Mouse (Mus musculus) thymus, postnatal 4 days (tissue): Measurements from ENCODE around the gene Snd1.

Experiments
- DNase-seq: peaks from one replicate; pipeline ENCODE4 v3.0.0; 2021

Gene Snd1

DNA sequence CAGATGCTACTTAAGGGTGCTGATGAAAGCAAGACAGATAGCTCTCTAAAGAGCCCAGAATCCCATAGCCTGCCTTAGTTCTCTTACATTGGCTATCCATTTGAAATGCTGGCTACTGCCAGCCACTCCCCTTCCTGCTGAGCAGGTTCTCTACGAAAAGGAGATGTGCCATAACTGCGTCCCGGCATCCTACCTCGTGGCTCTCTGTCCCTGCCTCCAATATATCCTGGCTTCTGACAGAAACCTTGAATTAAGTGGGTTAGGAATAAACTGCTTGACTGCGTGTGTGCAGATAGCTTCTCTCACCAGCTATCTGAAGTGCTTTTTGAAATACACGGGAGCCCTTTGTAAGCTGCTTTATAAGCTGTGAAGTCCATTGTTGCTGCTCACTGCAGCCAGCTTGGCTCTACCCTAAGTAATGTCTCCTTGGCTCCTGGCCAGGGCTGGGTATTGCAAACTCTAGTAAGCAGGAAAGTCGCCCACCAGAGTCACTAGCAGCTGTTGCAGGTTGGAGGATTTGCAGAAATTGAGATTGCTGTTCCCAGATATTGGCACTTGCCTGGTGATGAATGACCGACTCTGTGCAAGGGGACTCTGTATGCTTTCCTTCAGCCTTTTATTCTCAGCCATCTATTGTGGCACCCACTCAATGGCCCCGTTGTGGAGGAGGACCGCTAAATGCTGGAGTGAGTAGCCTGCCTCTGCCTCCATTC is 281.5 kb downstream of the Snd1 start:
- no peak for DNase-seq

DNA sequence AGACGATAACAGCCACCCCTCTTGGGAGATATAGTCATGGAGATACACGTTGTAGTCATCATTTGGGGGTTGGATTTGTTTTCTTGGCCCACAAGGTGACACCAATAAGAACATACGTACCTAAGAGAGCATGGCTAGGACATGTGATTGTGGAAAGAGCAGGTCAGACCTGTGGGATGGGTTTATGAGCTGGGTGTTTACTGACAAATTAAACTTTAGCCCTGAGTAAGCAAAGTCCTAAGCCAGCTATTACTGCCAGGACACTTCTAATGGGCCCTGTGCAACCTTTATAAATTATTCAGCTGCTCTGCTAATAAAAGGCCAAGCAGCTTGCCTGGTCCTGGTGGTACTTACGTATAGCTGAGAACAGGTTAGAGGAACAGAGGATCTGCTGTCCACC is 283.4 kb downstream of the Snd1 start:
- DNase-seq = no peak

DNA sequence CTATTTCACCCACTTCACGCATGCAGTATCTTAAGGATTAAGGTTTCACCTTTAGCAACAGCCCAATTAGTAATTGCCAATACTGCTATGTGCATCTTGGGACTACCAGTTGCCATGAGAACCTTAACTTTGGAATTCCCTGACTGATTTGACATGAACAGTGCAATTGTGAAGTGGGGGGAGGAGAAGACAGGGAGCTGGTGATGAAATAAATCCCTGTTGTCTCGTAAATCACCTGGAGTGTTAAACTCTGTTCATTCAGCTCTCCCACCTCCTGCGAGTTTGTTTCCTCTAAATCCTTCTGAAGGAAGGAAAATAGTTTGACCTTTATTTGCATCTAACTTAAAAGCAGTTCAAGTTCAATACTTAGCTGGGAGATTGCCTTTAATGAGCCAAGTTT is 286.8 kb downstream of the Snd1 start:
- no peak for DNase-seq

DNA sequence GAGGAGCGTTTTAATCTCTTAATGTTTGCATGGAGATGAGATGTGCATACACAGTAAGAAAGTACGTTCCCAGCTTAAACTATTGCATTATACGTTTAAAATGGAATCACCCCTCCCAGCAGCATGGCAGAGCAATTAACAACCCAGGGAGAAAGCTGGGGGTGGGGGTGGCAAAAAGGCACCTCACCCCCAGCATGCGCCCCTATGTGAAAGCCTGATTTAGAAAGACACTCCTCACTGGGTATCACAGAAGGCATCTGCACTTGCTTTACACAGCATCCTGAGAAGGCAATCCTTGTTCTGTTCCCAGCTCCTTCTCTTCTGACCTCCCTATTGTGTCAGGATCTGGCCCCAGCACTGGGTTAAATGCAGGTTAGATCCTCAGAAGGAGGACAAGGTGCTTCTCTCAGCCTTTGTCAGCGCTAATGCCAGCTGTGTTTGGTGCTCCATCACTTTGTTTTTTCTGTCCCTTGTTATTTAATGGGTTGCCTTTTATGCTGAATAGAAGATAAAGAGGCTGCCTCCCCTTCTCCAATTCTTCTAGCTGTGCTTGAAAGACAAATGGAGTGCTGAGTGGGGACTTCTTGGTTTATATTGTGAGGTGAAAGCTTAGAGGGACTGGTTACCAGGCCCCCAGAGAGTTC is 287.3 kb downstream of the Snd1 start:
- DNase-seq = no peak

DNA sequence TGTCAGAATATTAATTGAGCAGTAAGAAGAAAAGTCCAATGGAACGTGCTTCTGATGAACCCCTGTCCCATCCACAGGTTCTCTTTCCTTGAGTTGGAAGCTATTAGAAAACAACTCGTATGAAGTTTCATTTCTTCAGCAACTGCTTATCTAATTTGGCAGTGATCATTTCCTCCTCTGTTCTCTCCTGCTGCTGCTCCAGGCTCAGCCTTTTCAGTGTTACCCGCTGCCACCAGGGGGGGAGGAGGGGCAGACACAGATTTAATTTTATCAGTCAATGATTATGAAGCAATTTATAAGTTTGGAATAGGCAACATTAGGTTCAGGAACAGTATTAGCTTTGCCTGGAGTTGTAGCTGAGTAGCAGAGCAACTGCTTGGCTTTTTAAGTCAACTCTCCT is 291.7 kb downstream of the Snd1 start:
- no peak for DNase-seq

DNA sequence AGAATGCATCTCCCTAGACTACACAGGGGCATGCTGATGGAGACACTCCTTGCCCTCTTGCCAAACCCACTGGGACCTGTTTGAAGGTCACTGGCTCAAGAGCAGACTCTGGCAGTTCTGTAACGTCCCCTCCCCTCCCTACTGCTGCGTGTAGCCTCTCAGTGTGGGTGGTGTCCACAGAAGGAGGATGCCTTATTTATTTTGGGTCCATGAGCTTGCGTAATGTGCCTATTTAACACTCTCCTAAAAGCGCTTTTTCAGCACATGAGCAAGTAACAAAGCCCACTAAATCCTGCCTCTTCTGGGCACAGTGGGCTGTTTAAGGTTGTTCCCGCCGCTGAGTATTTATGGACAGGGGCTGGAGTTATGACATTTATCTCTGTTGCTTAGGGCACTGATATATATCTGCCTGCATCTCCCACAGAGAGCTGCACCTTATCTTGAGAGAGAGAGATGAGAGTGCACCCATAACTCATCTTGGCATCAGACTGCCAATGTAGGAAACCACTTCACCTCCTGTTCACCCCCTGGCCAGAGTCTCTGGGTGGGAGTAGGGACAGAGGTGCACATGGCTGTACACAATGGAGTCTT is 293.0 kb downstream of the Snd1 start:
- DNase-seq = no peak

DNA sequence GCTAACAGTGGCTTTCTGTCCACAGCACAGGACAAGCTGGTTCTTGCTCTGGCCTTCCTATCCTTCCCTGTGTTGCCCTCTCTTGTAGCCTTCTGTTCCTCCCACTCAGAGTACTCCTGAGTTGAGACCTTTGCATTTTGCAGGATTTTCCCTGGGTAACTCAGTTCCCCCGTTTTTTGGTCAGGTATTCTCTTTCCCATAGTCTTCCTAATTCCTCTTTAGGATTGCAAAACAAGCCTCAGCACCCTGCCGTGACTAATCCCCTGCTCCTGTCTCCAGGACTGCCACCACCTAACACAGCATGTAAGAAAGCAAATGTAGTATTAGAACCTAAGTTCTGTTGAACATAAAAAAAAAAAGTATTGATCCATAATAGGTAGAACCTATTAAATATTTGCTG is 296.4 kb downstream of the Snd1 start:
- no peak for DNase-seq

DNA sequence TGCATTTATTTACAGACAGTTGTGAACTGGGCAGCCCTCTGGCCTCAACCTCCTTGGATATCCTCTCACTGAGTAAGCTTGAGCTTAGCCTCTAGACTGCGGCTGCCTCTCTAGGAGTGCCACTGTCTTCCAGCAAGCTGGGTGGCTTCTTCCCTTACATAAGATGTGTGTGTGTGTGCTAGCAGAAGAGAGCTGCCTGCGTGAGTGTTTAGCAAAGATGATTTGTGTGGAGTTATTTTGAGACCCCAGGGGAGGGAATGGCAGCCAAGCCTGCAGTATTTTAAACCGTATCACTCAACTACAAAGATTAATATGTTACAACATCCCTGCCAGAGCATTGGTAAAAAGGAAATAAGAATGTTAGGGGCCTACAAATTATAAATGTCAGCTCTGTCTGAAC is 306.8 kb downstream of the Snd1 start:
- DNase-seq = no peak

DNA sequence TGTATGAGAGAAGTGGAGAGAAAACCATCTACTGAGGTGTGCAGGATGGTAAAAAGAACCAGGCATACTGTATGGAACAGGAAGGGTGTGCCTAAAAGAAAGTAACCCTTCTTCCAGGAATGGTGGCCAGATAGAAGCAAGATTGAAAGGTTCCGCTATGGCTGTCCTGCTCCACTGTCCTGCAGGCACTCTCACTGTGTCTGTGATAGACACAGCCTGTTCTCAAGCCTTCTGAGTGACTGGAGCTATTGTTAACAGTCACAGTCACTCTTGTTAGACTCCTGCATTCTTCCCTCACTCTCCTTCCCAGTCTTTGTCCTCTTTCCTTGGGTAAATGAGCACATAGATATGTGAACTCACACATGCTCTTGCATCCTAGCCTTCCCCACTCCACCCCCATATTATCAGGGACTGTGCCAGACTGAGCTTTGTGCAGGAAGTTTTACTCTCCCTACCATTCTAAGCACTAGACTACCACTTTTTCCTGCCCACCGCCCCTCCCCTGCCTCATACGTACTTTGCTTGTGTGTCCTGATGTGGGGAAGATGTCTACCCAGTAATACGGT is 308.2 kb downstream of the Snd1 start:
- no peak for DNase-seq

DNA sequence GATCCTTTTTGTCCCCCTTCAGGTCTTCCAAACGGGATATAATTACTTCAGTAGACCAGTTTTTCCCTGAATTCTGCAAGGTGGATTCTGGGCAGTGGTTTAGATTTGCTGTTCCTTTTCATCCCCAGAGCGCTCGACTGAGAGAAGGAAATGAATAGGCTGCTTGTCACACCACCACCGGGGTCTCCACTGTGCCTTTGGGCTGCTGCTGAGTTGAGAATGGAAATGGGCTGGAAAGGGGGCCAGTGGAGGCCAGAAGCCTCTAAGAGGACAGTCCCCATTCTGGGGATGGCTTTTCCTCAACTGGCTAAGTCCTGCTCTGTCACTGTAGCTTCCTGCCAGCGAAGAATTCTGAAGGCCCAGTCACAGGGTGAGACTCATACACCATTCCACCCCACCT is 309.0 kb downstream of the Snd1 start:
- no peak for DNase-seq

DNA sequence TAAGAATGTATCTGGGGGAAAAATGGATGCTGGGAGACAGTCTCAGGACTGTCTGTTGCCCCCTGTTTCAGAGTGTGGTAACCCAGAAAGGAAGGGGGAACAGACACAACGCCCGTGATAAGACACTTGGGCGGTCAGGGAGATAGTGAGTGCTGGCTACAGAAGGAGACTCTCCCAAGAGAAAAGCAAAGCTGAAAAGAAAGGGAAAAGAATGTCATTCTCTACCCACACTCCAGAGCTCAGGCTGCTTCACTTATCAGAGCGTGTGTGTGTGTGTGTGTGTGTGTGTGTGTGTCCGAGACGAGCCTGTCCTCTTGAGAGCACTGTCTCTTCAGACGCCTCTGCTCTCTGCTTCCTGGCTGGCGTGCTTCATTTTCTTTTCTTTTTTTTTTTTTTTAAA is 310.8 kb downstream of the Snd1 start:
- DNase-seq = no peak

DNA sequence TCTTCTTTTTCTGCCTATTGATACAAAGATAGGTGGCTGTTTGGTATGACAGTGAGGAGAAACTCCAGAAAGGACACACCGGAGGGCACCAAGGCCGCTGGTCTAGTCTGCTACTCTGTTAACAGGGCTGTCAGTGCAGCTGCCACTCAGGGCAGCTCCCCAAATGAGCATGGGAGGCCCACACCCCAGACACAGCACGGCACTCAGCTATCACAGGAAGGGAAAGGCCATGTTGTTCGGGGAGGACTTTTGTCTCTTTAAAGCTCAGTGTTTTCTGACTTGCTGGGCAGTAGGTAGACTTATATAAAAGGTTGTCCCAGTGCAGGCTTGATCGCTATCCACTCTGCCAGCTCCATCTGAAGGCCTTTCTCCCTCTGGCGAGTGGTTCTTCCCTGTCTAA is 312.2 kb downstream of the Snd1 start:
- peak; percentile 11 for DNase-seq

DNA sequence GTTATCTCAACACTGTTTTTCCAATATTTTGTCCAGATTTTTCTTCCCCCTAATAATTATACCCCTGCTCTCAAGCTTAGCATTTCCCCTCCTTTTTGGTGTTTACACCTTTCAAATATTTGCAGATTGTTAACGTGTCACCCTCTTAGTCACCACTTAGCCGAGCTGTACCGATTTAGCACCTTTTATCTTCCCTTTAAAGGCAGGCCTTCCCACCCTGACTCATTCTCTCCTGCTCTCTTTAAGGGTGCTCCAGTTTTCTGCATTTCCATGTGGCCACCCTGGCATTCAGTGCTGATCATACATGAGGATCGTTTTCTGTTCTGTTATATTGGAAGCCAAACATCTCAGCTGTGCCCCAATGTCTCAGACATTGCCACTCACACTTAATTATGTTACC is 314.7 kb downstream of the Snd1 start:
- DNase-seq = no peak

DNA sequence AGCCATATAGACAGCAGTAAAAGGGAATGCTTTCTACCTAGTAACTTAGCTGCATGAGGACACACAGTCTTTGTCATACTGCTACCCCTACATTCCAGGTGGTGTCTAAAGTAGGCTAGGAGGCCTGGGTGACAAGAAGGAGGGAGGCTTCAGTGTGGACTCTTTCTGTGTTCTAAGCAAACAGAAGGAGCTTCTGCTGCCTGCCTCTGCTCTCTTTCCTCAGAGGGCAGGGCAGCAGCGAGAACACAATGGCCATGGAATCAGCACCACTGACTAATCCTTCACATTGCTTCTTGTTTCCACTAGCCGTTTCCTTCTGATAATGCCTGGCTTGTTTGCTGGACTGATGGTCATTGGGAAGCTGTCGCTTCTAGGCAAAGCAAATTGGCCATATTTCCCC is 316.2 kb downstream of the Snd1 start:
- no peak for DNase-seq

DNA sequence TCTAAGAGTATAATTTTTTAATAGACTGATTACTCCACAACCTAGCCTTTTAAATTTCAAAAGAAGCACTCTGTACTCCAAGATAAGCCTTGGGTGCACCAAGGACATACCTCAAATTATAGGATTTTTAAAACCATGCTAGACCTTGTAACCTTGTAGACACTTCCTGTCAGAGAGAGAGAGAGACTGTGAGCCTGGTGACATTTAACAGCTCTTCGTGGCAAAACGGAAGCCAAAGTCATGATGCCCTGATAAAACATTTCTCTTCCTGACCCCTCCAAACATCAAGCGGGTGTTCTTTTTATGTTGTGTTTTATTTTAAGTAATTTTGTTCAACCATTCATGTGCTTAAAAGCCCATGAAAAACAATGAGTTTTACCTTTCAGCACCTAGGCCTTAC is 316.9 kb downstream of the Snd1 start:
- no peak for DNase-seq

DNA sequence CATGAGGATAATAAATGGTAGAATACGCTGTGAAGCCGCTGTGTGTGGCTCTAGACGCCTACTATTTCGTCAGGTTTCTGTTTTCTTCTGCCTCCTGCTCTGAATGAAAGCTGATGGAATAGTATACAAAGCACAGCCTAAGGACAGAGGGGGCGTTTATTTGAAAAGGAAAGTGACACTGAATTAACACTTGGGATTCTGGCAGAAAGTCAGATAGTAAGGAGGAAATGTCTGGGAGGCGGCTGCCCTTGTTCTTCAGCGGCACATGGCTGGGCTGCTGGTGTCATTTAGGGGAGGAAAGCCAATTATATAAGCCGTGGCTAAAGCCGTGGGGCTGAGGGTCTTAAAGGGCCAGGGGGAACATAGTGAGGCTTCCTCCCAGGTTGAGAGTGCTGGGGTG is 320.4 kb downstream of the Snd1 start:
- DNase-seq = no peak

DNA sequence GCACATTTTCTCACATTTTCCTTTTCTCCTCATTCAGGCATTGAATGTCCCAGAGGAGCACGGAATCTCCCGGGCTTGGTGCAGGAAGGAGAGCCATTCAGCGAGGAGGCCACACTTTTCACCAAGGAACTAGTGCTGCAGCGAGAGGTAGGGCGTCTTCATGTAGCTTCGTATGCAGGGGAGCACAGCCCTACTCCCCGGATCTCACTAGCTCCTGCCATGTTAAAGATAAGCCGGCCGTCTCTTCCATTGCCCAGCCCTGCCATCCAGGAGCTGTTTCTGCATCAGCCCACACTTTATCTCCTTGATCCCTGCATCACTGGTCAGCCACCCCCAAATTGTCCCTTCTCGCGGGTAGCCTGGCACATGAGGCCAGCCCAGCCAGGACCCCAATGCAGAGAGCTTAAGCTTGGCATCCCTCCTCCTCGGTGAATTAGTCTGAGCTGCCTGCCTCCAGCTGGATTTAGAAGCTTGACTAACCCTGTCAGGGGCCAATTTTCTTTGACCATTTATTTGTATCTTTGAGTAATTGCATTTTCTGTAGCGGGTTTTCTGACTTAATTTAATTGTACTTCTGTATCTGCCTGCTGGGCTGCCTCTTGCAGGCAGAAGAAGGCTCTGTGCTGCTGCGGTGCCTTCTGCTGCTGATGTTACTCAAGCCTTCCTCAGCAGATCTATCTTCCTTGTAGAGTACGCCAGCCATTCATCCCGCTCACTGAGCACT is 321.0 kb downstream of the Snd1 start:
- no peak for DNase-seq

DNA sequence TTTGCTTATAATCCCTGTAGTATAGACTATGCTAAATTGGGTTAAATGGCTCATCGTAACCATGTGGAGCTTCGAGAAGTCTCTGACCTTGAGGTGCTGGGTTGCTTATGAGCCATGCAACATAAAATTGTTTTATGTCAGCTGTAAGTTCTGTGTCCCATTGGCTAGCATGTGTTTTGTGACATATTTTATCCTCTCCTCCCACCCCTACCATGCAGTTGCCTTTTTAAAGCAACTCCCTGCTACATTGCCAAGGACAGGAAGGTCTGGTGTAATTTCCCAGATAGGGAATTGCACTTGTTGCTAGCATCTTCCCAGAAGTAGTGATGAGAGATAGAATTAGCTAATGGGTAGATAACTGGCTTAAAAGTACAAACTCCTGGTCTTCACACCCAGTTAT is 324.9 kb downstream of the Snd1 start:
- DNase-seq = no peak

DNA sequence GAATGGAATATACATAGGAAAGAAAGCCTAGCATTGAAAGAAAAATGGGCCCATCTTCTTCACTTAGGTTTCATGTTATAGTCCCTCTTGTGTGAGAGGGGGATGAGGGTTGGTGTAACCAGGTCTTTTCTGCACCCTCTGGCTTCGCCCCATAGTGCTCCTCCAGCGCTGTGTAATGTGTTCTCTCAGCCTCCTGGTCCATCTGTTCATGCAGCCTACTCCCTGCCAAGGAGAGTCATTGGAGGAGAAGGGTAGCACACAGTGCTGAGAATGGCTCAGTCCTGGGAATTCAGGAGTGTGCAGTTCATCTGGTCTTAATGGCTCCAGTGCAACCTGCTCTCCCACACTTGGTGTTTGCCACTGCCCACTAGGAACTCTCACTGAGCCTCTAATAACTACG is 326.0 kb downstream of the Snd1 start:
- no peak for DNase-seq

DNA sequence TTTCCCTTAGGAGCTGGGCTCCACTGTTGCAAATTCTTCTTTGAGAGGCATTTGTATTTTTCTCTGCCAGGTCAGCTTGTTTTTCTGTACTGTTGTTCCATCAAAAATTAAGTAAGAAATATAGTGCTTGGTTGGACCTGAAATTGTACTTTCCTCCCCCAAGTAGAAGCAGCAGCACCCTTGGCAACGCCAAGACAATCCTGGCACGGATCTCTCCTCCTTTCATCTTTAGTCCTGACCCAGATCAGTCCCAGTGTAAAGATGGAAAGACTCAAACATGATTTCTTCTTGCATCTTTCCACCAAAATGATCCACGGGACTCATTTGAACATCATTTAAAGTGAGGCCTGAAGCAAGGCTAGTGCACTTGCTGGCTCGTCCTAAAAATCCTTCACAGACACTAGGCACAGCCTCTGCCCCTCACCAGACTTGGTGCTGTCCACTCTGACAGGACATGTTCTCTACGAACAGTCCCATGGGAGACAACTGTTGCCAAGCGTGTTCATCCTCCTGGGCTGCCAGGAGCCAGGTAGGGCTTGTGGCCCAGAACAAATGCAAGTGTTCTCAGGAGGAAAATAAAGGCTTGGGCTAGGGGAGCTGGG is 328.8 kb downstream of the Snd1 start:
- DNase-seq = no peak

DNA sequence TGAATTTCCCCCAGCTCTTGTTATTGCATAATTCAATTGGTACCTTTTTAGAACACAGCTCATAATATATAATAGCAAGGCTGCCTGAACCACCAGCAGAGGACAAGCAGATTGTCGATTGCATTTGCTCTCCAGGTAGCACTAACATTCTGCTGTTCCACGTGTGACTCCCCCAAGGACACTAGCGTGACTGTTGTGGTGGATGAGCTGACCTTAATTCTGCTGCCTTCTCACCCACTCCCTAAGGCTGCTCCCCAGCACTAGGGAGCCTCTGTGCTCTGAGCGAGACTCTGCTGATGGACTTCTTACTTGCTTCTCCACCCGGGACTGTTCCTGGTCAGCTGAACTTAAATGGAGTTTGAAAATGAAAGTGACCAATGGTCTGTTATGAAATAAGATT is 329.8 kb downstream of the Snd1 start:
- DNase-seq = no peak

DNA sequence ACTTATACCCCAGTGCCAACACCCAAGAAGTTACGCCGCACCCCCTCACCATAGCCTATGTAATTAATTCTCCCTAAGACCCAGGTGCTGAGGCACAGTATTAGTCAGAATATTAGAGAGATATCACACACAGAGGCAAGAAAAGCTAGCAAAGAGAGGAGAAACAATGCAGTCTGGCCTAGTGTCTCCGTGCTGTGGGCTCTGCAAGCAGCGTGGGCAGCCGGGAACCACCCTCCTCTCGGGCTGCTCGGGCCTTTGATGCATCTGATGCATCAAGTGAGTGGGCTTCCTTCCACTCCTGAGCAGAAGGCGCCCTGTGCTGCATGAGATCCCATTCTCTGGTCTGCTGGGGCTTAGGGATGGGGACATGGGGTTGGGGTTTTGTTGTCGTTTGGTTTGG is 338.1 kb downstream of the Snd1 start:
- DNase-seq = no peak

DNA sequence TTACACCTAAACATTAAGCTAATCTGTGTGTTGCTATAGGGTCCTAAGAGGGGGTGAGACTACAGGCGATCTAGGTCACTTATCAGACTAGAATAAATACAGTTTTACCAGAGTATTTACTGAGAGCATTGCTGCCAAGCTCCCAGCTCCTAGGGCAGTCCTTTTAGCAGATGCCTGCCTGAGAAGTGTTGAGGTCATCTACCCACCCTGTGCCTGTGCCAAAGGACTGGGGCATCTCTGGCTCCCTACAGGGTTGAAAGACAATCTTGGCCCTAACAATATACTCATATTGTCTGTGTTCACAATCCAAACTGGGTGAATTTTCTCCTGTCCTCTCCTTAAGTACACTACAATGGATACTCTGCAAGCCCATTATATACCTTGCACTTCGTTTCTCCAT is 340.0 kb downstream of the Snd1 start:
- no peak for DNase-seq
